Mouse (Mus musculus) limb, embryonic 14.5 days (tissue): ENCODE results near the gene Fam126a. TPM values are rescaled to one million over a fixed set of nuclear protein-coding genes. Genes with fewer than 3 reads are reported as not detected.

Experiments
- ATAC-seq: fragments of 200-750 bp; cut with Nextera tagmentation; 2 replicates; pipeline ENCODE4 v1.8.0; 2017; ENCODE audit warnings: low read depth, moderate number of reproducible peaks, moderate TSS enrichment; ENCODE audit not compliant: low FRiP score
- DNase-seq: peaks from one replicate; pipeline ENCODE4 v3.0.0-alpha.2; 2015; ENCODE audit warnings: low spot score
- H3K27ac ChIP-seq: fragments of 300-500 bp; sonication (generic); replicated peaks from 2 replicates; pipeline ENCODE4 v1.5.1; 2014; ENCODE audit warnings: low read depth, mild to moderate bottlenecking, low read length, moderate library complexity, mixed read lengths
- H3K27me3 ChIP-seq: fragments of 300-500 bp; sonication (generic); 2 replicates; pipeline ENCODE4 v1.6.1; 2014; ENCODE audit warnings: low read length, mixed read lengths; ENCODE audit not compliant: control insufficient read depth, insufficient read depth
- H3K36me3 ChIP-seq: fragments of 300-500 bp; sonication (generic); 2 replicates; pipeline ENCODE4 v1.6.1; 2014; ENCODE audit warnings: mild to moderate bottlenecking, low read length, moderate library complexity, mixed read lengths; ENCODE audit not compliant: control insufficient read depth, insufficient read depth
- H3K4me1 ChIP-seq: fragments of 300-500 bp; sonication (generic); 2 replicates; pipeline ENCODE4 v1.6.1; 2014; ENCODE audit warnings: antibody characterized with exemption, low read length, mixed read lengths; ENCODE audit not compliant: control insufficient read depth, insufficient read depth
- H3K4me2 ChIP-seq: fragments of 300-500 bp; sonication (generic); replicated peaks from 2 replicates; pipeline ENCODE4 v1.6.1; 2014; ENCODE audit warnings: low read depth, mild to moderate bottlenecking, low read length, moderate library complexity; ENCODE audit not compliant: severe bottlenecking
- H3K4me3 ChIP-seq: fragments of 300-500 bp; sonication (generic); replicated peaks from 2 replicates; pipeline ENCODE4 v1.5.1; 2014; ENCODE audit warnings: low read length
- H3K9ac ChIP-seq: fragments of 300-500 bp; sonication (generic); 2 replicates; pipeline ENCODE4 v1.6.1; 2014; ENCODE audit warnings: mild to moderate bottlenecking, low read depth, low read length, moderate library complexity; ENCODE audit not compliant: severe bottlenecking
- H3K9me3 ChIP-seq: fragments of 300-500 bp; sonication (generic); 2 replicates; pipeline ENCODE4 v1.6.1; 2016; ENCODE audit warnings: low read length; ENCODE audit not compliant: control insufficient read depth
- POLR2A ChIP-seq: fragments of 200-500 bp; IDR thresholded peaks from 2 replicates; pipeline ENCODE4 v1.8.0; 2012; ENCODE audit warnings: inconsistent platforms, mild to moderate bottlenecking, moderate library complexity, borderline replicate concordance; ENCODE audit not compliant: insufficient read depth, insufficient read length; ENCODE audit errors: extremely low read depth
- whole genome bisulfite sequencing: fragments of 180-500 bp; shearing (Covaris S2); extraction: QIAGEN DNeasy Blood & Tissue Kit; methylation state at CpG from one replicate; pipeline ENCODE4 v1.1.7; 2014; 5-methylcytosine and 5-hydroxymethylcytosine counted together
- polyA plus RNA-seq, 2 experiments: library from polyadenylated mRNA; depleted of rRNA in 1 of 2; stranded (reverse) in 1 of 2; unstranded in 1 of 2; fragments of >200 nt; fragmentation: Nextera tagmentation in 1 of 2; extraction: Ambion mirVana in 1 of 2; gene quantifications; 2 replicates each; pipeline versions ENCODE4 v1.2.1 to v1.2.3; 2012 to 2014

Fam126a gene
- polyA plus RNA-seq, 2 experiments, result 23.4 to 38.5 TPM

DNA sequence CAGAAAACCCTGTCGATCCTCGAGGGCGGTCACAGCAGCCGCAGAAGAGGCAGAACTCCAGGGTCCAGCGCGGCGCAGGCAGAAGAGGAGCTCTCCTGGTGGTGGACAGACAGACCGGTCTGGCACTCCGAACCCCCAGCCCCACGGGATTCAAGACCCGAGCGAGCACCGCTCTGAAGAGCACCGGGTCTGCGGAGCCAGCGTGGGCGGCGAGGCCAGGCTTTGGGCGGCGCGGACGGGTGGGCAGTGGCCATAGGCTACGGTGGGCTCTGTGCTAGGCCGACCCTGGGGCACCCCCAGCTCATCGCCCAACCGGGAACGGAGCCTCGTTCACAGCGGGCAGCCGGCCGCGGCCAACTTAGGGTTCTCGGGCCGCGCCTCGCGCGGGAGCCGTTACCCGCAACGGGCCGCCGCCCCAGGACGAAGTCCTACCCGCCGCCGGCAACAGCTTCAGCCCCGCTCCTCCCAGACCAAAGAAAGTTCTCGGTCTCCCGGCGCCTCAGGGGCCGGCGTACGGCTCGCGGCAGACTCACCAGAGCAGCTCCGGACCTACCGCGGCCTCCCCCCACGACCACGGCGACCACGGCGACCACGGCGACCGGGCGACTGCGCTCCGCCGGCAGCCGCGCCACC lies 428 bp downstream of the Fam126a start:
- ATAC-seq (peak; percentile 67), DNase-seq (no peak)
- Histone ChIP-seq H3K4me2 (peak overlapping the region; percentile 79), H3K4me1 (0 out of 2 replicates have a peak, but pooled peaks cover 2% of the 10 kb centered on the region), H3K4me3 (peak overlapping the region; percentile 88), H3K27ac (peak overlapping the region; percentile 78), H3K9ac (peak overlapping the region; percentile 81), H3K9me3 (no peaks in the 10 kb centered on the region), H3K36me3 (no peaks in the 10 kb centered on the region), H3K27me3 (no peaks in the 10 kb centered on the region)
- under 1% methylated on average over 52 of the region's 73 CpGs for WGBS
- no peak for TF ChIP-seq POLR2A

DNA sequence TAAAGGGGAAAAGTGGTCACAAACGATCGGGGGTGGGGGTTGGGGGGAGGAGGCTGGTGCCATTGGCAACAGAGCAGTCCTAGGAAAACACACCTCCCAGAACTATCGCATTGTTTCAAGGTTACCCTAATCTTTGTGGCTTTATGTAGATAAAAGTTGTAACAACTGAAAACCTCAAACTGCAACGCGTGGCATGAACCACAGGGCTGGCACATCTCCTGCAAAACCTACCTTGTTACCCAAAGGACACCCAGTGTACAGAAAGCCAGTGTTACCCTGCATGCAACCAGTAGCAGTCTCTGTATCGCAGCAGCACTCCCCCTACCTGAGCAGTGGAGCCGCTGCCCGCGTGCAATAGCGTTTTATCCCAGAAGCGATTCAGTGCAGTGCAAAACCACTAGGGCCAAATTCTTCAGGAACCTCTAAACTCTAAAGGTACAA lies 1.1 kb downstream of the Fam126a start:
- no peaks in the 10 kb centered on the region for H3K9me3 ChIP-seq
- 0 out of 2 replicates have a peak overlapping the region, but pooled peaks have one; percentile 78 for H3K27ac ChIP-seq
- H3K27me3 ChIP-seq, result no peaks in the 10 kb centered on the region
- ATAC-seq (peak; percentile 35; the same call in 1 of the 2 replicates), DNase-seq (peak; percentile 80)
- peak overlapping the region; percentile 79 for H3K4me2 ChIP-seq
- WGBS, result 5% methylated on average over 11 of the region's 11 CpGs
- H3K9ac ChIP-seq, result peak overlapping the region; percentile 81
- no peak; the same call in 1 of the 2 replicates for TF ChIP-seq POLR2A
- H3K4me1 ChIP-seq, result 0 out of 2 replicates have a peak, but pooled peaks cover 2% of the 10 kb centered on the region
- H3K36me3 ChIP-seq, result no peaks in the 10 kb centered on the region
- H3K4me3 ChIP-seq, result peak overlapping the region; percentile 88

DNA sequence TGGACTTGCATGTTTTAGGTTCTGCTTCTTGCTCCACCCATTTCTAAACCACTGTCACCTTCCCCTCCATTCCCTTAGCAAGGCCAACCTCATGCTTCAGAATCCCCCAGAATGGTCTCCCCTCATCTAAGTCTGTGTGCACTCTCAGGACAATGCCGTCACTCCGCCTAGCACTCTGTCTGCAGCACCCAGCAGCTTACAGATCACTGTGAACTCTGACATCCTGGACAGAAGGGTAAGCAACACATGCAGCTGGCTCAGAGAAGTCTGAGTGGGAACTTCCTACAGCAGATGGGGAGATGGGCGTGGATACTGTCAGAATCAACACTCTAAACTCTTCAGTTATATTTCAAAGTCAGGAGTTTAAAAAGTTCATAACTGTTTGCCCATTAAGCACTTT lies 5.5 kb downstream of the Fam126a start:
- no peak overlapping the region for H3K9ac ChIP-seq
- no peaks in the 10 kb centered on the region for H3K27me3 ChIP-seq
- WGBS, result 83% methylated on average over 3 of the region's 3 CpGs
- ATAC-seq, result no peak
- H3K4me2 ChIP-seq, result no peak overlapping the region
- no peak for TF ChIP-seq POLR2A
- H3K36me3 ChIP-seq, result no peaks in the 10 kb centered on the region
- H3K27ac ChIP-seq, result no peak overlapping the region
- H3K9me3 ChIP-seq, result no peaks in the 10 kb centered on the region
- H3K4me3 ChIP-seq, result no peak overlapping the region
- DNase-seq, result no peak
- H3K4me1 ChIP-seq, result peaks cover 5% of the 10 kb centered on the region; the same call in 1 of the 2 replicates

DNA sequence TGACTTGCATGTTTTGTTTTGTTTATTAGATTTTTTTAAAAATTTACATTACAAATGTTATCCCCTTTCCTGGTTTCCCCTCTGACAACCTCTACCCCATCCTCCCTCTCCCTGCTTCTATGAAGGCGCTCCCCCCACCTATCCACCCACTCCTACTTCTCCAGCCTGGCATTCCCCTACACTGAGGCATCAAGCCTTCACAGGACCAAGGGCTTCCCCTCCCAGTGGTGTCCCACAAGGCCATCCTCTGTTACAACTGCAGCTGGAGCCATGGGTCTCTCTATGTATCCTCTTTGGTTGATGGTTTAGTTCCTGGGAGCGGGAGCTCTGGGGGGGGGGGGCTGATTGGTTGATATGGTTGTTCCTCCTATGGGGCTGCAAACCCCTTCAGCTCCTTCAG lies 7.3 kb downstream of the Fam126a start:
- no peak overlapping the region for H3K4me2 ChIP-seq
- 95% methylated on average over 2 of the region's 2 CpGs for WGBS
- H3K4me1 ChIP-seq, result peaks cover 3% of the 10 kb centered on the region; the same call in 1 of the 2 replicates
- H3K27ac ChIP-seq, result no peak overlapping the region
- DNase-seq (no peak), ATAC-seq (no peak)
- H3K9ac ChIP-seq, result no peak overlapping the region
- no peak overlapping the region for H3K4me3 ChIP-seq
- no peak for TF ChIP-seq POLR2A
- no peaks in the 10 kb centered on the region for H3K27me3 ChIP-seq
- H3K9me3 ChIP-seq, result no peaks in the 10 kb centered on the region
- H3K36me3 ChIP-seq, result no peaks in the 10 kb centered on the region

DNA sequence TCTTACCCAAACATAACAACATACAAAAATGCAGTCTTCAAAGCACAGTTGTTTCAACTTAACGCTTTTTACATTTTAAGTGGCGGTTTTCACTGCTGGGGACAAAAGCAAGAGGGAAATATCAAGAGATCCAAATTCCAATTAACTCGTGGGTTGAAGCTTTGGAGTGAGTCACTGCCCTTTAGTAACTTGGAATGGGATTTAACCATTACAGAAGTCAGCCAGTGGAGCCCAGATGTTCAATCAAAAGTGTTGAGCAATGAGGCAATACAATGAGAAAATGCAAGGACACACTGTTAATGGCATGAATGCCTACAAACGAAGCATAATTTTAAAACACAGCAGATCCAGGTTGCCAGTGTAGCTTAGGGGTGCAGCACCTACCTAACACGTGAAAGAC lies 8.8 kb downstream of the Fam126a start:
- H3K9ac ChIP-seq, result no peak overlapping the region
- no peaks in the 10 kb centered on the region for H3K36me3 ChIP-seq
- H3K27me3 ChIP-seq, result no peaks in the 10 kb centered on the region
- no peak for TF ChIP-seq POLR2A
- H3K4me2 ChIP-seq, result no peak overlapping the region
- no peak overlapping the region for H3K27ac ChIP-seq
- peaks cover 3% of the 10 kb centered on the region; the same call in 1 of the 2 replicates for H3K4me1 ChIP-seq
- ATAC-seq, result no peak
- WGBS, result 55% methylated on average over 5 of the region's 5 CpGs
- peaks cover 4% of the 10 kb centered on the region; the same call in 1 of the 2 replicates for H3K9me3 ChIP-seq
- DNase-seq, result no peak
- no peak overlapping the region for H3K4me3 ChIP-seq

DNA sequence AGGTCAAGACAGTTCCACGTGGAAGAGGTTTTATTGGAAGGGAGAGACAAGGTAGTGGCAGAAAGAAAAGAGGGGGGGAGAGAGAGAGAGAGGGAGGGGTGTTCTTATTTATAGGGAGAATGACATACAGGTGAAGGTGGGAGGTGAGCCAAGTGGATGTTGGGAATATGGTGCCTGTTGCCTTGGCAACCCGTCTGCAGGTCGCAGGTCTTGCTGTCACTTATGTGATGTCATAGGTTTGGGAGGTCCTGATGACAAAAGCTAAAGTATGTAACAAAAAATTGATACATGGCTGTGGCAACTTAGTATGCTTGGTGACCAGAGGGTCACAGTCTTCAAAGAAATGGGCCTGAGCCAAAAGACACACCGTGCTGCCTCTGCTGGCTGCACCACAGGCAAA lies 10.1 kb downstream of the Fam126a start:
- WGBS, result 61% methylated on average over 4 of the region's 4 CpGs
- Histone ChIP-seq H3K9me3 (peaks cover 4% of the 10 kb centered on the region; the same call in 1 of the 2 replicates), H3K9ac (no peak overlapping the region), H3K27ac (no peak overlapping the region), H3K4me3 (no peak overlapping the region), H3K27me3 (no peaks in the 10 kb centered on the region), H3K36me3 (no peaks in the 10 kb centered on the region), H3K4me1 (peaks cover 3% of the 10 kb centered on the region; the same call in 1 of the 2 replicates), H3K4me2 (no peak overlapping the region)
- DNase-seq (no peak), ATAC-seq (no peak)
- TF ChIP-seq POLR2A, result no peak
